Mouse (Mus musculus): ENCODE measurements at regions not wholly inside any gene's neighbourhood (a gene's known extent, or its start where the extent isn't known, plus 50 kb on each side); places are given as distances from the start of the nearest gene placed in this dataset.

DNA sequence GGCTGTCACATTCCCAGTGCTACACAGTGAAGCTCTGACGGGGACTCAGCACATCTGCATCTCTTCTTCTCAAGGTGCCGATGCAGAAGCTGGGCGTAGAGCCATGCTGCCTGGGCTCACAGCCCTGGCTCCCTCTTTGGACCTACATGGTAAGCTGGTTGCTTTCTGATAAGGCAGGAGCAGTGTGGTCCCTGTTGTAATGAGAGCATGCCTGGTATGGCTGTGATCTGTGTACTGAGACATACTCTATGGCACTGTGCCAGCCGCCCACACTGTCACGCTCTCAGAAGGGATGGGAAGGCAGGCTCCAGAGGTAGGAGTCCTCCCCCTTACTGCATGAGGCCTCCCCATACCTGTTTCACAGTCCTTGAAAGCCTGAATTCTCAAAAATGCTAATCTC lies 430.6 kb upstream of the Kcnab2 start:
- TF ChIP-seq TCF12 (IDR thresholded peaks at IDR 0.05; ENCODE audit: low read depth, low read length), result no peak
- no peak for TF ChIP-seq MAFK (IDR thresholded peaks at IDR 0.05; ENCODE audit: borderline replicate concordance, low read depth, low read length)
- no peak for TF ChIP-seq POLR2A (IDR thresholded peaks at IDR 0.05; ENCODE audit: control insufficient read depth in 1 of 2, insufficient read depth in 1 of 2, low read depth in 1 of 2, low read length in 2 of 2, poor library complexity in 1 of 2)
- TF ChIP-seq CTCF (IDR thresholded peaks at IDR 0.05 in 2 of 3, conservative IDR thresholded peaks at IDR 0.05 in 1 of 3; ENCODE audit: control insufficient read depth in 1 of 3, insufficient read depth in 1 of 3, low read depth in 2 of 3, low read length in 3 of 3, poor library complexity in 1 of 3, severe bottlenecking in 1 of 3), result no peak
- TF ChIP-seq RAD21 (IDR thresholded peaks at IDR 0.05; ENCODE audit: low read depth, low read length), result no peak
- TF ChIP-seq EP300 (IDR thresholded peaks at IDR 0.05; ENCODE audit: low read depth in 1 of 2, low read length in 2 of 2), result no peak
- no peak for TF ChIP-seq MYC (IDR thresholded peaks at IDR 0.05; ENCODE audit: low read depth, low read length)
